Mouse (Mus musculus) bone marrow, adult 2 months (tissue): ENCODE results near the gene Rb1. TPM values are rescaled to one million over a fixed set of nuclear protein-coding genes. Genes with fewer than 3 reads are reported as not detected.

Experiments
- H3K27ac ChIP-seq: fragments of 200-500 bp; 2 replicates; pipeline ENCODE4 v1.5.1; 2012; ENCODE audit warnings: low read depth, mild to moderate bottlenecking, control low read depth, inconsistent platforms, low read length; ENCODE audit not compliant: control insufficient read depth, poor library complexity, insufficient read depth
- H3K4me1 ChIP-seq: fragments of 200-500 bp; 2 replicates; pipeline ENCODE4 v1.6.1; 2011; ENCODE audit warnings: low read length; ENCODE audit not compliant: control insufficient read depth, insufficient read depth
- H3K4me3 ChIP-seq: fragments of 200-500 bp; replicated peaks from 2 replicates; pipeline ENCODE3; 2011; ENCODE audit warnings: mild to moderate bottlenecking, low read depth, low read length, control low read depth; ENCODE audit not compliant: control insufficient read depth
- CTCF ChIP-seq: fragments of 200-500 bp; IDR thresholded peaks from 2 replicates; pipeline ENCODE4 v1.5.1; 2011; ENCODE audit warnings: low read length, control low read depth; ENCODE audit not compliant: control insufficient read depth, insufficient read depth
- POLR2A ChIP-seq: fragments of 200-500 bp; IDR thresholded peaks from 2 replicates; pipeline ENCODE4 v1.6.1; 2011; ENCODE audit warnings: low read depth, mild to moderate bottlenecking, control low read depth, low read length, borderline replicate concordance; ENCODE audit not compliant: control insufficient read depth
- WGBS: fragments of 180-500 bp; shearing (Covaris S2); methylation state at CpG from one replicate; pipeline ENCODE4 v1.1.7; 2018; 5-methylcytosine and 5-hydroxymethylcytosine counted together
- polyA plus RNA-seq: library from polyadenylated mRNA; stranded (reverse); fragments of >200 nt; gene quantifications from 2 replicates; pipeline ENCODE4 v1.2.4, GENCODE M21; 2011; ENCODE audit warnings: low replicate concordance; ENCODE audit not compliant: missing spikeins, insufficient read depth, insufficient read length

Gene Rb1
- polyA plus RNA-seq, 1 experiment = 21.3 TPM

DNA sequence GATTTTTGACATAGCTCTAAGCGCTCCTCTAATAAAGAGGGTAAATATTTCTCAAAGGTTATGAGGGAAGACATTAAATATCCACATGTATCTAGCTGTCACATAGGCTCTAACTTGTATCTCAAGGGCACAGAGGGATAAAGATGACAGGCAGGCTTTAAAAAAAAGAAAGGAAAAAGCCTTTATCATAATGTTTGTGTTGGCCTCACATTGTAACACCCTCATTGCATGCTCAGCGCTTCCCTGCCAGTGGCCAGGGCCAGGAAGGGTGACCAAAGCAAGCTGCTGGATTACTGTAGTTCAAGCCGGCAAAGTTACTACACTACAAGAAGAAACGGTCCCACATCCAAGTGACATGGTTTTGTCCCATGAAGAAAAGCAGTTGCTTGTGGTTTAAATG, 5.8 kb upstream of the Rb1 start:
- no peak overlapping the region for H3K4me3 ChIP-seq
- H3K27ac ChIP-seq = no peak overlapping the region
- H3K4me1 ChIP-seq = peaks cover 7% of the 10 kb centered on the region
- 89% methylated on average over 4 of the region's 4 CpGs for WGBS
- TF ChIP-seq POLR2A (no peak), CTCF (no peak)

DNA sequence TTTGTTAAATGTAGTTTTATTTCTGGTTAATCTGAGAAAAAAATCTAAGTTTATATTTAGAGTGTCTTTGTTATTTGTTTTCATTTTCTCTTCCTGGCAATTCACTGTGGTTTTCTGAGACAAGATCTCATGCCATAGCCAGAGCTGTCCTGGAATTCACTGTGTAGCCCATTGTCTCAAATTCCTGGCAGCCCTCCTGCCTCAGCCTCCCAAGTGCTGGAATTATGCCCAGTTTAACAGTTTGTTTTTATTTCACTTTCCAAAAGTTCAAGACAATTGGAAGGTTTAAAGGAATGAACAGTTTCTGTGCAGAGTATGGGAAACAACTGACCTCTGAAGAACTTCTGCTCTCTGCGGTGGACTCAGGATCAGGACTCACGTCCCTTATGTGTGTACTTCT, 4.2 kb upstream of the Rb1 start:
- TF ChIP-seq POLR2A (no peak), CTCF (no peak)
- Histone ChIP-seq H3K4me1 (peaks cover 2% of the 10 kb centered on the region; the same call in 1 of the 2 replicates), H3K27ac (no peak overlapping the region), H3K4me3 (no peak overlapping the region)
- WGBS = 79% methylated on average over 2 of the region's 2 CpGs

- TF ChIP-seq CTCF (no peak), POLR2A (no peak)
- H3K4me3 ChIP-seq = peak overlapping the region; percentile 65
- H3K4me1 ChIP-seq = peaks cover 2% of the 10 kb centered on the region; the same call in 1 of the 2 replicates
- H3K27ac ChIP-seq = peak overlapping the region; percentile 99
- 8% methylated on average over 8 of the region's 8 CpGs for WGBS
These were observed 889 bp upstream of the Rb1 start for GRCm38 (mm10) chr14:73326511-73326910.

- Histone ChIP-seq H3K4me1 (peaks cover 2% of the 10 kb centered on the region; the same call in 1 of the 2 replicates), H3K4me3 (peak overlapping the region; percentile 79), H3K27ac (peak overlapping the region; percentile 99)
- TF ChIP-seq POLR2A (no peak; the same call in 1 of the 2 replicates), CTCF (no peak)
- under 1% methylated on average over 55 of the region's 55 CpGs for WGBS
These were observed 777 bp downstream of the Rb1 start for GRCm38 (mm10) chr14:73324634-73325455.

DNA sequence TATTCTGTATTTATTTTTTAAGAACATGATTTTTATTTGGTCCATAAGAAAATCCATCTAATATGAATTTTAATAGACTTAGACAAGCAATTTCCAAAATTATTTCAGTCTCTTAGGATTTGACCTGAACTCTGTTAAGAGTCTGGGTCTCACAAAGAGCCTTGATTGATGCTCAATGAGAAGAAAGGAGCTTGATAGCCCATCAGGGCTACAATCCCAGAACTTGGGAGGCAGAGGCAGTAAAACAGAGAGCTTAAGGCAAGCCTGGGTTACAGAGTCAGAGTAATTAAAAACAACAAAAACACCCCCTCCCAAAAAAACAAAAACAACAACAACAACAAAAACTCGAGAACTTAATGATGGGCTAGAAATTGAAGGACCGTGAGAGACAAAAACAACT, 1.7 kb downstream of the Rb1 start:
- Histone ChIP-seq H3K4me3 (peak overlapping the region; percentile 45), H3K27ac (no peak overlapping the region), H3K4me1 (peaks cover 2% of the 10 kb centered on the region; the same call in 1 of the 2 replicates)
- TF ChIP-seq POLR2A (no peak), CTCF (no peak)
- whole genome bisulfite sequencing = 65% methylated on average over 2 of the region's 2 CpGs

DNA sequence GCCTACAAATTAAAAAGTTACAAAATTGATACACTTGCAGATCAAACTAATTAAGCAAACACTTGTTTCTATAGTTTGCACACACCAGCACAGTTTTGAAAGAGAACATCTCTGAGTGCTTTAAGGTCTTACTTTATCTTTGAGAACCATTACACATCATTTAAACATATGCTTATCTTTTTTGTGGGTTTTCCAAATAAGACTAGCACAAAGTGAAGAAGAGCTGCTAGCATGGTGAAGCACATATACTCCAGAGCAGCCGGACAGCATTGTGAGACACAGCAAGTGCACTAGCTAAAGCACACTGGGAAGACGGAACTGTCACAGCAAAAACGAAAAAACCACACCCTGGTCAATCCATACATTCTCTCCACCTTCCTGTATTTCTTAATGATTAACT, 3.5 kb downstream of the Rb1 start:
- H3K27ac ChIP-seq = no peak overlapping the region; the same call in 1 of the 2 replicates
- 43% methylated on average over 3 of the region's 3 CpGs for WGBS

GRCm38 (mm10) chr14:73316933-73317332, 8.7 kb downstream of the Rb1 start:
- TF ChIP-seq POLR2A (no peak), CTCF (no peak)
- Histone ChIP-seq H3K27ac (no peak overlapping the region), H3K4me3 (no peak overlapping the region), H3K4me1 (no peaks in the 10 kb centered on the region; the same call in 1 of the 2 replicates)

More for the DNA sequence above, 3.5 kb downstream of the Rb1 start:
- peaks cover 2% of the 10 kb centered on the region; the same call in 1 of the 2 replicates for H3K4me1 ChIP-seq
- peak overlapping the region; percentile 26 for H3K4me3 ChIP-seq
- no peak for TF ChIP-seq POLR2A
- TF ChIP-seq CTCF = no peak

DNA sequence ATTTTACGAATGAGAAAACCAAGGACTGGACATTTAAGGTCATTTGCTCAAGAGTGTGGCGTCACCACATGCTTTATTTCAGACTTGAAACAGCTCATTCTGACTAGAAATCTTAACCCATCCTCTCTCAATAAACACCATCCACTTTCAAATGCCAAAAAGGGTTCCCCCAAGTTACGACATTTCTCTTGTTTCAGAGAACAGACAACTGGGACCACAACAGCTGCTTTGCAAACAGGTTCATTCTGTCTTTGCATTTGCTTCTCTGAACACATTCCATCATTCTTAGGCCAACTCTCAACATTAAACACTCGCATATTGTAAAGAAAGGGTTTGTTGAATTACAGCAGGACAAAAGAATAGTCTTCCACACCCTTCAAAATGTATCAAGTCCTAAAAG, 11.8 kb downstream of the Rb1 start:
- Histone ChIP-seq H3K4me3 (no peak overlapping the region), H3K27ac (no peak overlapping the region), H3K4me1 (no peaks in the 10 kb centered on the region; the same call in 1 of the 2 replicates)
- no peak for TF ChIP-seq POLR2A
- no peak for TF ChIP-seq CTCF
- WGBS = 83% methylated on average over 4 of the region's 4 CpGs

GRCm38 (mm10) chr14:73313396-73313795, 12.2 kb downstream of the Rb1 start:
- H3K4me1 ChIP-seq = no peaks in the 10 kb centered on the region; the same call in 1 of the 2 replicates
- no peak overlapping the region for H3K27ac ChIP-seq
- WGBS = 59% methylated on average over 5 of the region's 5 CpGs
- H3K4me3 ChIP-seq = no peak overlapping the region
- TF ChIP-seq POLR2A = no peak
- no peak for TF ChIP-seq CTCF
